Mouse (Mus musculus) stomach, postnatal 0 days (tissue): ENCODE results near the gene Pm20d1. TPM values are rescaled to one million over a fixed set of nuclear protein-coding genes. Genes with fewer than 3 reads are reported as not detected.

Experiments
- ATAC-seq: fragments of 200-750 bp; cut with Nextera tagmentation; 2 replicates; pipeline ENCODE4 v1.8.0; 2017; ENCODE audit not compliant: low FRiP score, low TSS enrichment
- DNase-seq: peaks from one replicate; pipeline ENCODE4 v3.0.0-alpha.2; 2016; ENCODE audit warnings: low spot score
- H3K27ac ChIP-seq: fragments of 300-500 bp; sonication (generic); replicated peaks from 2 replicates; pipeline ENCODE4 v1.5.1; 2014; ENCODE audit warnings: mild to moderate bottlenecking, control low read depth
- H3K27me3 ChIP-seq: fragments of 300-500 bp; sonication (generic); 2 replicates; pipeline ENCODE4 v1.6.1; 2014; ENCODE audit warnings: low read length; ENCODE audit not compliant: control insufficient read depth, insufficient read depth
- H3K36me3 ChIP-seq: fragments of 300-500 bp; sonication (generic); 2 replicates; pipeline ENCODE4 v1.6.1; 2014; ENCODE audit warnings: low read length, mixed read lengths; ENCODE audit not compliant: control insufficient read depth, insufficient read depth
- H3K4me1 ChIP-seq: fragments of 300-500 bp; sonication (generic); replicated peaks from 2 replicates; pipeline ENCODE4 v1.6.1; 2014; ENCODE audit warnings: antibody characterized with exemption; ENCODE audit not compliant: control insufficient read depth, insufficient read depth
- H3K4me2 ChIP-seq: fragments of 300-500 bp; sonication (generic); replicated peaks from 2 replicates; pipeline ENCODE4 v1.6.1; 2014; ENCODE audit warnings: low read depth, mild to moderate bottlenecking, control low read depth, moderate library complexity
- H3K4me3 ChIP-seq: fragments of 300-500 bp; sonication (generic); 2 replicates; pipeline ENCODE4 v1.5.1; 2014; ENCODE audit warnings: low read depth, low read length, control low read depth
- H3K9ac ChIP-seq: fragments of 300-500 bp; sonication (generic); 2 replicates; pipeline ENCODE4 v1.6.1; 2014; ENCODE audit warnings: mild to moderate bottlenecking, low read length, control low read depth, mixed read lengths
- H3K9me3 ChIP-seq: fragments of 300-500 bp; sonication (generic); 2 replicates; pipeline ENCODE4 v1.6.1; 2016; ENCODE audit warnings: low read length; ENCODE audit not compliant: control insufficient read depth
- CTCF ChIP-seq: IDR thresholded peaks from 2 replicates; pipeline ENCODE4 v1.5.1; 2016; ENCODE audit warnings: antibody characterized with exemption, low read depth, mild to moderate bottlenecking, moderate library complexity
- EP300 ChIP-seq: optimal IDR thresholded peaks from 2 replicates; pipeline ENCODE3; 2016; ENCODE audit warnings: antibody characterized with exemption
- WGBS: fragments of 180-500 bp; shearing (Covaris S2); extraction: QIAGEN DNeasy Blood & Tissue Kit; methylation state at CpG from one replicate; pipeline ENCODE4 v1.1.7; 2014; 5-methylcytosine and 5-hydroxymethylcytosine counted together
- polyA plus RNA-seq: library from polyadenylated mRNA; unstranded; fragments of >200 nt; fragmentation: Nextera tagmentation; extraction: Ambion mirVana; gene quantifications from 2 replicates; pipeline ENCODE4 v1.2.1, GENCODE M21; 2015

The Pm20d1 gene
- polyA plus RNA-seq, 1 experiment from 2014 or later: 1.1 TPM

DNA sequence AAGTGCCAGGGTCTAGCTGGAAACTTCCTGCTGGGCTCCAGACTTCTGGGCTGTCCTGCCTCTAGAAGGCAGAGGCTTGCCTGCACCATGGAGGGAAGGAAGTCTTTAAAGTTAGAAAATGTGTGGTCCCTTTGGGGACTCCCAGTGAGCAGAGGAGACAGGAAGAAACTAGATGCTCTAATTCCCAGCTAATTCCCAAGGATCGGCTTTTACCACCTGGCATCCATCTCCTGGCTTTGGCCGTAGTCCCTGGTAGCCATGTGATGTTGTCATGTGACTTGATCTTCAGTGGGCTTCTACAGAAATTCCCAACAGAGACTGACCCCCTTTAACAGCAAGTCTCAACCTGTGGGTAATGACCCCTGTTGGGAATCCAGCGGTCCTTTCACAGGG, 36.8 kb upstream of the Pm20d1 start:
- Histone ChIP-seq H3K27me3 (no peaks in the 10 kb centered on the region), H3K4me1 (no peaks in the 10 kb centered on the region), H3K4me3 (no peak overlapping the region), H3K4me2 (no peak overlapping the region), H3K27ac (peak overlapping the region; percentile 35; the same call in 1 of the 2 replicates), H3K9ac (no peak overlapping the region), H3K9me3 (no peaks in the 10 kb centered on the region), H3K36me3 (no peaks in the 10 kb centered on the region)
- 67% methylated on average over 3 of the region's 3 CpGs for WGBS
- DNase-seq (peak; percentile 14), ATAC-seq (no peak)
- TF ChIP-seq EP300 (no peak), CTCF (no peak)

DNA sequence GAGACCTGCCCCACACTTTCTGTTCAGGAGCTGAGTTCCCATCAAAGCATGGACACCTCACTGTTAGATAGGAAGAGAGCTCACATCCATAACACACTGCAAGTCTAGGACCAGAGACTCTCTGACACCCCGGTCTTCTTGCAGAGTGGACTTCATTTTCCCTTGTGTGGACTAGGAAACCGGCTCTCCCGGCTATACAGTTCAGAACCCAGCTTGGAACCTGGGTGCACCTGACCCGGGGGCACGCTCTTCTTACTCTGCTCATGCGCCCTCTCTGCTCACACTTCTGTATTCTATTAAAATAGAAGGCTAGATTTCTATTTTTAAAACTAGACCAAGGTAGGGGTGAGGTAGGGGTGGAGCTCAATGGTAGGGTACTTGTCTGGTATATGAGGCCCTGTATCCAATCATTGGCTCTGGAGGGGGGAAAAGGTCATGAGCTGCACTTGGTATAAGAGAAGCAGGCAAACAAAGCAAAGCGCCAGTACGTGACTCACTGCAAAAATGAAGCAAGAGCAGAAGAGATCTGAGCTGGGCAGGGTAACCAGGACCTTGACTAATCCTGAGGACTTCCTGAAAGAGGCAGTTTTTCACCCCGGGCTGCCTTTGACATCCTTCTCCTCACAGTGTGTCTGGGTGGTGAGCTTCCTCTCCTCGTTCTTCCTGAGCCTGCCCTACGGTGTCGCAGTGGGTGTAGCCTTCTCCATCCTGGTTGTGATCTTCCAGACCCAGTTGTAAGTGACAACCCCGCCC, 35.9 kb upstream of the Pm20d1 start:
- Histone ChIP-seq H3K27me3 (no peaks in the 10 kb centered on the region), H3K36me3 (no peaks in the 10 kb centered on the region), H3K9me3 (no peaks in the 10 kb centered on the region), H3K4me3 (no peak overlapping the region), H3K9ac (no peak overlapping the region), H3K4me1 (no peaks in the 10 kb centered on the region), H3K4me2 (no peak overlapping the region), H3K27ac (peak overlapping the region; percentile 45; the same call in 1 of the 2 replicates)
- 64% methylated on average over 13 of the region's 13 CpGs for WGBS
- ATAC-seq (peak; percentile 78), DNase-seq (peak; percentile 62)
- TF ChIP-seq EP300: no peak
- TF ChIP-seq CTCF: no peak

DNA sequence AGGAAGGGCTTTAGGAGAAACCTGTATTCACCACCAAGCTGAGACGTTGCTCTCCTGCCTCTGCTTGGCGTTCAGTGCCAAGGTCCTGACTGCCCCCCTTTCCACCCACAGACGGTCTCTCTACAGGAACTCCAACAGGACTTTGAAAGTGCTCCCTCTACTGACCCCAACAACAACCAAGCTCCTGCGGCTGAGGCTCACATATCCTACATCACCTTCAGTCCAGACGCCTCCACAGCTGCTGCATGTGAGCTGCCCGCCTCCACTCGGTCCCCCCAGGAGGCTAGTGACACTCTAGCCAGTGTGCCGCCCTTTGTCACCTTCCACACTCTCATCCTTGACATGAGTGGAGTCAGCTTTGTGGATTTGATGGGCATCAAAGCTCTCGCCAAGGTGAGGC, 33.5 kb upstream of the Pm20d1 start:
- no peak overlapping the region for H3K9ac ChIP-seq
- H3K27me3 ChIP-seq: no peaks in the 10 kb centered on the region
- WGBS: 65% methylated on average over 9 of the region's 9 CpGs
- H3K4me1 ChIP-seq: no peaks in the 10 kb centered on the region
- H3K4me2 ChIP-seq: no peak overlapping the region
- no peak overlapping the region for H3K27ac ChIP-seq
- no peaks in the 10 kb centered on the region for H3K9me3 ChIP-seq
- TF ChIP-seq EP300 (no peak), CTCF (peak; percentile 44)
- no peaks in the 10 kb centered on the region for H3K36me3 ChIP-seq
- H3K4me3 ChIP-seq: no peak overlapping the region
- ATAC-seq: no peak
- DNase-seq: peak; percentile 18

DNA sequence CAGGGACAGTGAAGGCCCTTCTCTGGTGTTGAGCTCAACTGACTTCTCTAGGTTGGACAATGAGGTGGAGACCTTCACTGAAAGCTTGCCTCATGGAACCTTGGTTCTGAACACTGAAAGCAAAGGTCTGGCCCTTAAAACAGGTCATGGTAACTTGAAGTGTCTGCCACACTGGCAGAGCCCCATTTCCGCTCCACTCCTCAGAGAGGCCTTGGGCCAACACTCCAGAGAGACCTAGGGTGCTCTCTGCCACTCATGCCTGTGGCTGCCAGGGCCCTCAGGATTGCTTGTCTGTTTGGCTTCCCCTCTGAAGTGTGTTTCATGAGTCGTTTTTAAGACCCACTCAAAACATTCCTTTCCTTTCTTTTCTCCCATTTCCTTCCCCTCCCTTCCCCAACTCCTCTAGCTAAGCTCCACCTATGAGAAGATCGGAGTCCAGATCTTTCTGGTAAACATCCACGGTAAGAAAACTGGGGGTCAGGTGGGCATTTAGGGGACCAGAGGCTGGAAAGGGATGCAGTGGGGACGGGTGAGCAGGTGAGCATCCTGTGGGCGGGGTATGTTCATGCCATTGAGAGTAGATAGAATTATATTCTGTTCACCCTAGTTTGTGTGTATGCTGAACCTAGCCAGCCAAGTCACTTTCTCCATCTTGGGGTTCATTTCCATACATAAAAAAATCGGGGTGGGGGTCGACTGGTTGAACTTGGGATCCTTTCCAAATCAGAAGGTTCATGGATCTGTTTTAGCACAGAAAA, 32.4 kb upstream of the Pm20d1 start:
- DNase-seq (no peak), ATAC-seq (no peak)
- Histone ChIP-seq H3K4me1 (no peaks in the 10 kb centered on the region), H3K36me3 (no peaks in the 10 kb centered on the region), H3K27me3 (no peaks in the 10 kb centered on the region), H3K4me3 (no peak overlapping the region), H3K9me3 (no peaks in the 10 kb centered on the region), H3K4me2 (no peak overlapping the region), H3K27ac (no peak overlapping the region), H3K9ac (no peak overlapping the region)
- WGBS: 53% methylated on average over 8 of the region's 8 CpGs
- TF ChIP-seq CTCF (no peak), EP300 (no peak)

DNA sequence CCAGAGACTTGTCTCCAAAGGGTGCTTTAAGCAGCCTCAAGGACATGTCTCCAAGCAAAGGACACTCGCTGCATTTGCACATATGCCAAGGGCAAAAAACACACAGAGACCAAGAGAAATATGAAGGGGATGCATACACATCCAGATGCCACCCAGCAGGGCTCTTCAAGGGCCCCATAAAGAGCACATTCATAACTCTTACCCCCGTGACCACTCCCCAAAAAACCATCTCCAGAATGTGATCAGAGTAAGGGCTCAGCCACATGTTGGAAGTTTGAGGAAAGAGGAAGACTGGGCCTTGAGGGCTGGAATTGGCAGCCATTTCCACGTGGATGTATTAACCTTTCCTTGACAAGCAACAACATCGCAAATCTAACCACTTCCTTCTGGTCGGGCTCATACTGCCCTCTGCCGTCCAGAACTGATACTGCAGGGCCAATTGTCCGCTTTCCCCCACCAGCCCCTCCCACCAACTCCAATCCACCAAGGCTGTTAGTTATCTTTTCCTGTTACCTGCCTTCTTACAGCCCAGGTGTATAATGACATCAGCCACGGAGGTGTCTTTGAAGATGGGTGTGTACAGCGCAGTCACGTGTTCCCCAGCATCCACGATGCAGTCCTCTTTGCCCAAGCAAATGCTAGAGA, 31.7 kb upstream of the Pm20d1 start:
- peak; percentile 85 for DNase-seq
- H3K36me3 ChIP-seq: no peaks in the 10 kb centered on the region
- no peaks in the 10 kb centered on the region for H3K9me3 ChIP-seq
- peak; percentile 21; the same call in 1 of the 2 replicates for ATAC-seq
- no peak overlapping the region for H3K4me3 ChIP-seq
- H3K4me1 ChIP-seq: no peaks in the 10 kb centered on the region
- no peak overlapping the region for H3K27ac ChIP-seq
- 11% methylated on average over 11 of the region's 11 CpGs for WGBS
- H3K4me2 ChIP-seq: no peak overlapping the region
- no peak overlapping the region for H3K9ac ChIP-seq
- TF ChIP-seq CTCF (peak; percentile 99), EP300 (no peak)
- no peaks in the 10 kb centered on the region for H3K27me3 ChIP-seq

DNA sequence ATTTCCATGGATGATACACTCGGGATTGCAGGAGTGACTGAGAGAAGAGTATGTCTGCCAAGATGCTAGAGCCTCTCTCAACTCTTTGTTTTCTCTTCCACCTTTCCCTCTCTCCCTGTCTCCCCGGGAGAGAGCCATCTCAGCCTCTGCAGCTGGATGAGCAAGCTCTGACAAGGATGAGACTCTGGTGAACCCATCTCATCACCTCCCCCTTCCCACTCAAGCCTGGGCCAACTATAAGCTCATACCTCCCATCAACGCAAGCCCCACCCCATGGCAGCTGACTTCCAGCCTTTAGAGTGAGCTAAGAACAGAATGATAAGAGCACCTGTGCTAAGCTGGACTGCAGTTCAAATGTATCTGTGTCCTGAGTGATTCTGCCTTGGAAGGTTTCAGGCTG, 27.9 kb upstream of the Pm20d1 start:
- Histone ChIP-seq H3K27me3 (no peaks in the 10 kb centered on the region), H3K9ac (no peak overlapping the region), H3K4me1 (no peaks in the 10 kb centered on the region), H3K4me3 (no peak overlapping the region), H3K4me2 (no peak overlapping the region), H3K9me3 (no peaks in the 10 kb centered on the region), H3K36me3 (no peaks in the 10 kb centered on the region), H3K27ac (no peak overlapping the region)
- DNase-seq (no peak), ATAC-seq (no peak)
- TF ChIP-seq EP300: no peak
- no peak for TF ChIP-seq CTCF
- 70% methylated on average over 3 of the region's 3 CpGs for WGBS
